Mouse (Mus musculus) embryonic facial prominence, embryonic 13.5 days (tissue): Measurements from ENCODE around the gene Olfr1164. TPM values are rescaled to one million over a fixed set of nuclear protein-coding genes. Genes with fewer than 3 reads are reported as not detected.

ENCODE experiments used
- ATAC-seq: fragments of 200-750 bp; cut with Nextera tagmentation; 2 replicates; pipeline ENCODE4 v1.8.0; 2017; ENCODE audit warnings: low read depth; ENCODE audit not compliant: insufficient number of reproducible peaks, insufficient read depth, low FRiP score, low TSS enrichment
- H3K27ac ChIP-seq: fragments of 300-500 bp; sonication (generic); 2 replicates; pipeline ENCODE4 v1.5.1; 2015; ENCODE audit warnings: moderate library complexity, mild to moderate bottlenecking, inconsistent platforms
- H3K27me3 ChIP-seq: fragments of 300-500 bp; sonication (generic); 2 replicates; pipeline ENCODE4 v1.6.1; 2015; ENCODE audit warnings: mild to moderate bottlenecking, inconsistent platforms
- H3K36me3 ChIP-seq: fragments of 300-500 bp; sonication (generic); 2 replicates; pipeline ENCODE4 v1.6.1; 2015; ENCODE audit warnings: mild to moderate bottlenecking, inconsistent platforms
- H3K4me1 ChIP-seq: fragments of 300-500 bp; sonication (generic); 2 replicates; pipeline ENCODE4 v1.6.1; 2015; ENCODE audit warnings: inconsistent platforms
- H3K4me2 ChIP-seq: fragments of 300-500 bp; sonication (generic); 2 replicates; pipeline ENCODE4 v1.6.1; 2015; ENCODE audit warnings: moderate library complexity, mild to moderate bottlenecking, inconsistent platforms
- H3K4me3 ChIP-seq: fragments of 300-500 bp; sonication (generic); 2 replicates; pipeline ENCODE4 v1.5.1; 2015; ENCODE audit warnings: mild to moderate bottlenecking, inconsistent platforms
- H3K9ac ChIP-seq: fragments of 300-500 bp; sonication (generic); 2 replicates; pipeline ENCODE4 v1.6.1; 2015; ENCODE audit warnings: mild to moderate bottlenecking, inconsistent platforms
- H3K9me3 ChIP-seq: fragments of 300-500 bp; sonication (generic); 2 replicates; pipeline ENCODE4 v1.6.1; 2016; ENCODE audit warnings: inconsistent platforms
- WGBS: fragments of 180-500 bp; shearing (Covaris S2); methylation state at CpG from one replicate; pipeline ENCODE4 v1.1.7; 2015; ENCODE audit warnings: mixed read lengths; 5-methylcytosine and 5-hydroxymethylcytosine counted together
- polyA plus RNA-seq: library from polyadenylated mRNA; unstranded; fragments of >200 nt; fragmentation: Nextera tagmentation; extraction: Ambion mirVana; gene quantifications from 2 replicates; pipeline ENCODE4 v1.2.1, GENCODE M21; 2015

Gene Olfr1164
- not detected in 2 replicates for polyA plus RNA-seq

- 72% methylated on average over 4 of the region's 4 CpGs for WGBS
- Histone ChIP-seq H3K9me3 (no peaks in the 10 kb centered on the region), H3K4me1 (no peaks in the 10 kb centered on the region), H3K27ac (no peak within 1 kb of the TSS), H3K27me3 (no peaks in the 10 kb centered on the region), H3K4me2 (no peak within 1 kb of the TSS), H3K36me3 (no peaks in the 10 kb centered on the region), H3K9ac (no peak within 1 kb of the TSS), H3K4me3 (no peak within 1 kb of the TSS)
- no peak for ATAC-seq
Measured at GRCm38 (mm10) chr2:88093866-88094265, at the start of gene Olfr1164. Olfr1164 (minus strand) TSS chr2:88093966.

- Histone ChIP-seq H3K9me3 (no peaks in the 10 kb centered on the region), H3K9ac (no peak within 1 kb of the TSS), H3K27me3 (no peaks in the 10 kb centered on the region), H3K4me1 (no peaks in the 10 kb centered on the region), H3K27ac (no peak within 1 kb of the TSS), H3K4me2 (no peak within 1 kb of the TSS), H3K4me3 (no peak within 1 kb of the TSS), H3K36me3 (no peaks in the 10 kb centered on the region)
- WGBS: 83% methylated on average over 1 of the region's 1 CpGs
- no peak for ATAC-seq
Measured at GRCm38 (mm10) chr2:88128172-88128571, 34.4 kb upstream of the Olfr1164 start, which contains the start of gene Olfr1166. Olfr1166 (minus strand) TSS chr2:88128272.

GRCm38 (mm10) chr2:88071730-88072129, 22.0 kb downstream of the Olfr1164 start, which contains the start of gene Olfr1163:
Olfr1163 (minus strand) TSS chr2:88071830.
- no peak within 1 kb of the TSS for H3K9ac ChIP-seq
- no peaks in the 10 kb centered on the region for H3K4me1 ChIP-seq
- no peak within 1 kb of the TSS for H3K4me3 ChIP-seq
- H3K27me3 ChIP-seq: no peaks in the 10 kb centered on the region
- H3K36me3 ChIP-seq: no peaks in the 10 kb centered on the region
- H3K27ac ChIP-seq: no peak within 1 kb of the TSS
- ATAC-seq: no peak
- H3K4me2 ChIP-seq: no peak within 1 kb of the TSS
- H3K9me3 ChIP-seq: no peaks in the 10 kb centered on the region

GRCm38 (mm10) chr2:88063587-88063986, 30.2 kb downstream of the Olfr1164 start:
- H3K27me3 ChIP-seq: no peaks in the 10 kb centered on the region
- no peaks in the 10 kb centered on the region for H3K4me1 ChIP-seq
- H3K27ac ChIP-seq: no peak overlapping the region
- WGBS: 79% methylated on average over 2 of the region's 2 CpGs
- H3K4me2 ChIP-seq: no peak overlapping the region
- ATAC-seq: no peak
- H3K36me3 ChIP-seq: no peaks in the 10 kb centered on the region
- H3K9me3 ChIP-seq: no peaks in the 10 kb centered on the region
- no peak overlapping the region for H3K9ac ChIP-seq
- H3K4me3 ChIP-seq: no peak overlapping the region

GRCm38 (mm10) chr2:88051029-88051428, 42.7 kb downstream of the Olfr1164 start, which contains the start of gene Olfr1162:
Olfr1162 (minus strand) TSS chr2:88051129.
- no peak within 1 kb of the TSS for H3K27ac ChIP-seq
- WGBS: 85% methylated on average over 1 of the region's 1 CpGs
- H3K4me3 ChIP-seq: no peak within 1 kb of the TSS
- no peaks in the 10 kb centered on the region for H3K9me3 ChIP-seq
- no peaks in the 10 kb centered on the region for H3K36me3 ChIP-seq
- ATAC-seq: no peak
- H3K4me2 ChIP-seq: no peak within 1 kb of the TSS
- H3K27me3 ChIP-seq: no peaks in the 10 kb centered on the region
- no peak within 1 kb of the TSS for H3K9ac ChIP-seq
- no peaks in the 10 kb centered on the region for H3K4me1 ChIP-seq

Other genes starting within 250 kb of the Olfr1164 start
- not detected in 2 replicates for gene Olfr1150-ps1, start 250.0 kb downstream of the Olfr1164 start, polyA plus RNA-seq
- not detected in 2 replicates for gene Olfr1151, start 238.1 kb downstream of the Olfr1164 start, polyA plus RNA-seq
- not detected in 2 replicates for gene Olfr1152, start 227.5 kb downstream of the Olfr1164 start, polyA plus RNA-seq
- not detected in 2 replicates for gene Olfr1153, start 199.0 kb downstream of the Olfr1164 start, polyA plus RNA-seq
- gene Olfr1154, start 188.8 kb downstream of the Olfr1164 start, polyA plus RNA-seq: not detected in 2 replicates
- gene Olfr1155, start 148.8 kb downstream of the Olfr1164 start, polyA plus RNA-seq: not detected in 2 replicates
- not detected in 2 replicates for gene Olfr1156, start 140.9 kb downstream of the Olfr1164 start, polyA plus RNA-seq
- gene Olfr1157, start 125.7 kb downstream of the Olfr1164 start, polyA plus RNA-seq: not detected in 2 replicates
- gene Olfr74, start 119.3 kb downstream of the Olfr1164 start, polyA plus RNA-seq: not detected in 2 replicates
- not detected in 2 replicates for gene Olfr1158, start 103.9 kb downstream of the Olfr1164 start, polyA plus RNA-seq
- gene Olfr1160, start 85.7 kb downstream of the Olfr1164 start, polyA plus RNA-seq: not detected in 2 replicates
- gene Olfr1161, start 71.2 kb downstream of the Olfr1164 start, polyA plus RNA-seq: not detected in 2 replicates
- gene Olfr73, start 56.3 kb downstream of the Olfr1164 start, polyA plus RNA-seq: not detected in 2 replicates
- gene Olfr1162, start 42.8 kb downstream of the Olfr1164 start, polyA plus RNA-seq: not detected in 2 replicates
- not detected in 2 replicates for gene Olfr1163, start 22.1 kb downstream of the Olfr1164 start, polyA plus RNA-seq
- gene Olfr1166, start 34.3 kb upstream of the Olfr1164 start, polyA plus RNA-seq: not detected in 2 replicates
- gene Olfr1167, start 61.2 kb upstream of the Olfr1164 start, polyA plus RNA-seq: not detected in 2 replicates
- gene Olfr1168, start 87.9 kb upstream of the Olfr1164 start, polyA plus RNA-seq: not detected in 2 replicates
- gene Olfr1170, start 134.4 kb upstream of the Olfr1164 start, polyA plus RNA-seq: not detected in 2 replicates
- gene Olfr1173, start 185.9 kb upstream of the Olfr1164 start, polyA plus RNA-seq: 0.06 TPM in 1 of 2 replicates, not detected in the other
- not detected in 2 replicates for gene Olfr1174-ps, start 221.2 kb upstream of the Olfr1164 start, polyA plus RNA-seq
- gene Olfr1175-ps, start 233.2 kb upstream of the Olfr1164 start, polyA plus RNA-seq: not detected in 2 replicates
- not detected in 2 replicates for gene Olfr1176, start 242.8 kb upstream of the Olfr1164 start, polyA plus RNA-seq